Mouse (Mus musculus) embryonic facial prominence, embryonic 12.5 days (tissue): ENCODE measurements at regions not wholly inside any gene's neighbourhood (a gene's known extent, or its start where the extent isn't known, plus 50 kb on each side); places are given as distances from the start of the nearest gene placed in this dataset.

ENCODE experiments used
- ATAC-seq: fragments of 200-750 bp; cut with Nextera tagmentation; 2 replicates; pipeline ENCODE4 v1.8.0; 2017; ENCODE audit not compliant: insufficient number of reproducible peaks, insufficient read depth, low FRiP score, low TSS enrichment
- H3K27ac ChIP-seq: fragments of 300-500 bp; sonication (generic); 2 replicates; pipeline ENCODE4 v1.5.1; 2016; ENCODE audit warnings: mild to moderate bottlenecking
- H3K27me3 ChIP-seq: fragments of 300-500 bp; sonication (generic); 2 replicates; pipeline ENCODE4 v1.6.1; 2016; ENCODE audit warnings: mild to moderate bottlenecking, moderate library complexity
- H3K36me3 ChIP-seq: fragments of 300-500 bp; sonication (generic); 2 replicates; pipeline ENCODE4 v1.6.1; 2016; ENCODE audit warnings: mild to moderate bottlenecking
- H3K4me1 ChIP-seq: fragments of 300-500 bp; sonication (generic); 2 replicates; pipeline ENCODE4 v1.6.1; 2016
- H3K4me2 ChIP-seq: fragments of 300-500 bp; sonication (generic); replicated peaks from 2 replicates; pipeline ENCODE4 v1.6.1; 2016; ENCODE audit warnings: mild to moderate bottlenecking, moderate library complexity
- H3K4me3 ChIP-seq: fragments of 300-500 bp; sonication (generic); 2 replicates; pipeline ENCODE4 v1.5.1; 2016; ENCODE audit warnings: mild to moderate bottlenecking
- H3K9ac ChIP-seq: fragments of 300-500 bp; sonication (generic); 2 replicates; pipeline ENCODE4 v1.6.1; 2016; ENCODE audit warnings: mild to moderate bottlenecking, moderate library complexity
- H3K9me3 ChIP-seq: fragments of 300-500 bp; sonication (generic); 2 replicates; pipeline ENCODE4 v1.6.1; 2016; ENCODE audit warnings: mild to moderate bottlenecking, moderate library complexity
- WGBS: fragments of 180-500 bp; shearing (Covaris S2); methylation state at CpG from one replicate; pipeline ENCODE4 v1.1.7; 2016; 5-methylcytosine and 5-hydroxymethylcytosine counted together

DNA sequence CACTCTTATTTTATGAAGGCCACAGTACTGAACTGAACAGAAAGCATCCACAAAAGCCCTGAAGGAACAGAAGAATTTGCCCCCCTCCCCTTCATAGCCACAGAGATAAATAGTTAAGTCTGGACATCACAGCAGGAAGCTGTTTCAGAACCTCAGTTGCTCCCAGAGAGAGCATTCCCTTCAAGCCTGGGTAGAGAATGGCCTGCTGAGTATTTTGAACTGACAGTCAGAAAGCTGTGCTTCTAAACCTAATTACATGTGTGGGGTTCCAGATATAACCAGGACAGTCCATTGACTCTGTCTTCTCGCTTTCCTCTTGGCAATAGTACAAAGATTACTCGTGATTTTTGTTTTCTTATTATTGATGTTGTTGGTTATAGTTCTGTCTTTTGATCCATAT, 376.4 kb upstream of the Dph6 start:
- H3K9ac ChIP-seq, result no peak overlapping the region
- no peaks in the 10 kb centered on the region for H3K9me3 ChIP-seq
- ATAC-seq, result no peak
- 0 out of 2 replicates have a peak, but pooled peaks cover 4% of the 10 kb centered on the region for H3K4me1 ChIP-seq
- H3K27ac ChIP-seq, result no peak overlapping the region
- H3K36me3 ChIP-seq, result no peaks in the 10 kb centered on the region
- H3K27me3 ChIP-seq, result no peaks in the 10 kb centered on the region
- H3K4me2 ChIP-seq, result no peak overlapping the region
- WGBS, result 57% methylated on average over 2 of the region's 2 CpGs
- no peak overlapping the region for H3K4me3 ChIP-seq

DNA sequence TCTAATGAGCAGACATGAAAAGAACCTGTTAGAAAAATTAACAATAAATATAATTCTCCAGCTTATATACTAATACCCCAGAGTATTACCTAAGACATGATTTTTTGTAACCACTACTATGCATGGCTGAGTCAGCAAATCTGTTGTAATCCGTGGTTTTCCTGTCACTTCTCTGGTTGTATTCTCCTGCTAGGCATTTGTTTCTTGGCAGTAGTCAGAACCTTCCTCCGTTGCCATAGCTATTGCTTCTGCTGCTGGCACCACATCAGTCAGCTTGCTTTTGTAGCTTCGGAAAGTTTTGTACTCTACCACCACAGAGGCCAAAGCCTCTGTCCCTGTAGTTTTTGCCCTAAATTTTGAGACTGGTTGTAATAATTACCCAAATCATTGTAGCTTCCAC, 381.4 kb upstream of the Dph6 start:
- ATAC-seq, result no peak
- WGBS, result 65% methylated on average over 3 of the region's 3 CpGs
- no peaks in the 10 kb centered on the region for H3K27me3 ChIP-seq

DNA sequence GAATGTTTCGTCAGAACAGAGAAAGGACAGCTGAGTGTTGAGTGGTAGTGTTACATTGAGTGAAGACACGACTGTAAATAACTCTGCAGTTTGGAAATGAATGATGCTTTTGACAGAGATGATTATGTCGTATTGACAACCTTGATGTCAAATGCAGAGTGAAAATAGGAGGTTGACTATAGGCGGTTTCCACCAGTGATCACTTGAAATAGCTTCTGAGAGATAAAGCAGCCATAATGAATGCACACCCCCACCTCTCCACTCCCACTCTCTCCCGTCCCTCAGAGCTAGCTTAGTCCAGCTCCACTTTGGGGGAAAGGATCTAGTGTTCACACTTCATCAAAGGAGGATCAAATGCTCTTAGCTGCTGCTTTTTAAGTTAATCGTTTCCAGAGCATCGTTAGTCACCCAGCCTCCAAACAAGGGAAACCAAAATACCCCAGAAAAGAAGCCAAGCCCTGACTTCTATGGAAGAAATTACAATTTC, 387.6 kb upstream of the Dph6 start:
- H3K4me2 ChIP-seq, result no peak overlapping the region
- no peak overlapping the region for H3K4me3 ChIP-seq
- H3K27me3 ChIP-seq, result no peaks in the 10 kb centered on the region
- 0 out of 2 replicates have a peak, but pooled peaks cover 7% of the 10 kb centered on the region for H3K4me1 ChIP-seq
- H3K9ac ChIP-seq, result no peak overlapping the region
- H3K27ac ChIP-seq, result no peak overlapping the region
- 53% methylated on average over 7 of the region's 7 CpGs for WGBS
- ATAC-seq, result no peak
- no peaks in the 10 kb centered on the region for H3K36me3 ChIP-seq
- no peaks in the 10 kb centered on the region for H3K9me3 ChIP-seq

More for the DNA sequence above, 381.4 kb upstream of the Dph6 start:
- Histone ChIP-seq H3K9me3 (no peaks in the 10 kb centered on the region), H3K4me2 (no peak overlapping the region), H3K36me3 (no peaks in the 10 kb centered on the region), H3K9ac (no peak overlapping the region), H3K4me3 (no peak overlapping the region), H3K27ac (no peak overlapping the region), H3K4me1 (no peaks in the 10 kb centered on the region)

DNA sequence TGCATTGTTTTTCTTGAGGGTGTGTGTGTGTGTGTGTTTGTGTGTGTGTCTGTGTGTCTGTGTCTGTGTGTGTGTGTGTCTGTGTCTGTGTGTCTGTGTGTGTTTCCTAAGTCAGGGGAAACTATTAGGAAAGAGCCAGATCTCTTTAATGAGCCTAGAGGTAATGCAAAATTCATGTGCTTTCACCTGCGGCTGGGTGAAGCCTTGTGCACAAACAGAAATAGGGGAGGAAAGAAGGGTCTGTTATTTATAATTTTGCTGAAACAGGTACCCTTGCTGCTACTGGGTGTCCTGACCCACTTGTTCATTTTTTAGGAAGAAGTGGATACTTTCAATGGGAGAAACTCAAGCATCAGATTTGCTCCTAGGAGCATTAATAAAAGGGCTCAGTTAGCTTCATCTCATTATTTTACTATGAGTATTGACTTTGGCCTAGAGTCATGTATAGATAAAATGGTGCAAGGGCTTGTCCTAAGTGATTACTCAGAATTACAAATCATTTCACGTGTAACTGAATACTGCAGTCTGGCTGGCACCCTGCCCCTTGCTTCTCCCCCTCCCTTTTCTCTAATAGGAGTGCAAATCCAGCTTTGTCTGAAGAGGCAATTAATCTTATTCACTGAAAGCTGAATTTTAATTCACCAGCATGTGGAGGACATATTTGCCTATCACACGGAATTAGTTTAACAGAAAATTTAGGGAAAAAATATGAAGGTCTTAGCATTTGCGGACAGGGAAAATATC, 401.7 kb upstream of the Dph6 start:
- no peak overlapping the region for H3K27ac ChIP-seq
- H3K4me1 ChIP-seq, result 0 out of 2 replicates have a peak, but pooled peaks cover 4% of the 10 kb centered on the region
- H3K9ac ChIP-seq, result no peak overlapping the region
- no peak overlapping the region for H3K4me3 ChIP-seq
- 53% methylated on average over 4 of the region's 4 CpGs for WGBS
- no peaks in the 10 kb centered on the region for H3K9me3 ChIP-seq
- H3K4me2 ChIP-seq, result no peak overlapping the region
- no peaks in the 10 kb centered on the region for H3K36me3 ChIP-seq
- ATAC-seq, result no peak
- H3K27me3 ChIP-seq, result no peaks in the 10 kb centered on the region

DNA sequence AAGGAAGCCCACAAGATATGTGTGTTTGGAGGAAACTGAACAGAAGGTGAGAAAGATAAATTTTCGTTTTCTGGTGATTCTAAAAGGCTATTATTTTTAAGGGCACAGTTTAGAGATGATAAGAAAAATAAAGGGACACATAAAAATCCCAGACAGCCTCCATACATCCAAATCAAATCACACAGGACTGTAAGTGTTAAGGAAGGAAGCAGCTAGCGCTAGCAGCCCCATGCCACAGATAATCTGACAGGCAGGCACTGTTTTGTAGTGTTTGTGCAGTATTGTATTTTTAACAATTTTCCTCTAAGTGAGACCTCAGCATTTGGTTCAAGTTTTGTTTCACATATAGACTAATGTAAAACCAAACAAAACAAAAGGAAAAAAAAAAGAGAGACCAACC, 402.4 kb upstream of the Dph6 start:
- no peak overlapping the region for H3K4me2 ChIP-seq
- no peaks in the 10 kb centered on the region for H3K27me3 ChIP-seq
- H3K27ac ChIP-seq, result no peak overlapping the region
- 69% methylated on average over 2 of the region's 2 CpGs for whole genome bisulfite sequencing
- H3K36me3 ChIP-seq, result no peaks in the 10 kb centered on the region
- no peak for ATAC-seq
- H3K4me3 ChIP-seq, result no peak overlapping the region
- H3K9ac ChIP-seq, result no peak overlapping the region
- H3K4me1 ChIP-seq, result 0 out of 2 replicates have a peak, but pooled peaks cover 4% of the 10 kb centered on the region
- no peaks in the 10 kb centered on the region for H3K9me3 ChIP-seq

DNA sequence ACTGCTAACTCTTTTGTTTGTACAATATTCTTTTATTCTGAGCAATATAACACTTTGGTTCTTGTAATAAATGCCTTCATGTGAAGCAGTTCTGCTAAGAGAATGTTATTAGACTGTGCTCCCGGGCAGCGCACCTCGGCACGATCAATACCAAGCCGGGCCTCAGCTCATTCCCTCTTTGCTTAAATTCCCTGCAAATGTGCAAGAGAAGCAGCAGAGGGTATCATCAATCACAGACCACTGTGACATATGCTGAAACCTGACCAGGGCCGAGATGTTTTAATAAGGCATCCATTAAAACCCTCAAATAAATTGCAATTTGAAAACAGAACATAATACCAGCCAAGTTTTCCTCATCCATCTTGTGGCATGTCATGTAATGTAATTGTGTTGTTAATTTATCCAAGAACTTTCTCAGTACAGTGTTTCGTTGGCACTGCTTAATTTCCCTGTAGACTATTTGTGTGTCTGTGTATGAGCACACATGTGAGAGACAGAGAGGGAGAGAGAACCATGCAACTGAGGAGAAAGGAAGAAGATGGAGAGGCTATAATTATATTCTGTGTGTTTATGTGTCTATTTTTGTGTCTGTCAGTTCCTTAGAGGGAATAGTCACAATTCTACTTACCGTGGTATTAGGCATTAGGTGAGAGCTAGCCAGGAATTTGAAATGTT, 412.9 kb upstream of the Dph6 start:
- Histone ChIP-seq H3K4me3 (no peak overlapping the region), H3K9ac (no peak overlapping the region), H3K4me2 (no peak overlapping the region), H3K27me3 (no peaks in the 10 kb centered on the region), H3K27ac (no peak overlapping the region), H3K36me3 (no peaks in the 10 kb centered on the region), H3K4me1 (no peaks in the 10 kb centered on the region), H3K9me3 (no peaks in the 10 kb centered on the region)
- 58% methylated on average over 8 of the region's 8 CpGs for WGBS
- ATAC-seq, result no peak

DNA sequence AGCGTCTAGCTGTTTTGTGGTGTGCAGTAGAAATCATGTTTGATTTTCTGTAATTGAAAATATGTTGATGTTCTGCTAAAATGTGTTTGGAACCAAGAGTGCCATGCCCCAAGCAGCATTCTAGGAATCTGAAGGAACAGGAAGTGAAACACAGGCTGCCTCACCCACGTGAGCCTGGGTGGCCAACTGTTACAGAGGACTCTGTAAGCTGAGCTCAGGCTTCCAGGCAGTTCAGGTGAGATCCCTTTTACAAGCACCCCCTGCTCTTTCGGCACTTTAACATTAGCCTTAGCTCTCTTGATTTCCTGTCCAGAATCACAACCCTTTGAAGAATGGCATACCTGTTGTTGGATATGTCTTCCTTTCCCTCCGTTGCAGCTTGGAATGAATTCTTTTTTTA, 414.9 kb upstream of the Dph6 start:
- no peak overlapping the region for H3K9ac ChIP-seq
- no peaks in the 10 kb centered on the region for H3K36me3 ChIP-seq
- no peak overlapping the region for H3K4me2 ChIP-seq
- H3K27me3 ChIP-seq, result no peaks in the 10 kb centered on the region
- WGBS, result 57% methylated on average over 4 of the region's 4 CpGs
- no peak overlapping the region for H3K4me3 ChIP-seq
- no peak for ATAC-seq
- no peak overlapping the region for H3K27ac ChIP-seq
- H3K4me1 ChIP-seq, result no peaks in the 10 kb centered on the region
- H3K9me3 ChIP-seq, result no peaks in the 10 kb centered on the region

DNA sequence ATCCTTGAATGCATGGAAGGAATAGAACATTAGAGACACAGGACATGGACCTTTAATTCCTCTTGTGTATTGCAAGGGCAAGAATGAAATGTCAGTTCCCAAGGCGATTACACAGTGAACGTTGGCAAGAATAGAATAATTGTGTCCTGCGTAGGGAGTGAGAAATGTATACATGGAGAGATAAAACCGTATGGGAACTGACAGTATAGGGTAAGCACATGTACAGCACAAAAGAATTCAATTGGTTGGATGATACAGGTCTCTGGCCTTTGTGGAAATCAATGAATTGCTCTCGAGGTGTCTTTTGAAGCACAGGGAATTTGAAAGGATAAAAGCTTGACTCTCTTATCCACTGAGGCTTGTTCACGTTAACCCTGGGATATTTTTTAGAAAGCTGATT, 415.4 kb upstream of the Dph6 start:
- Histone ChIP-seq H3K27ac (no peak overlapping the region), H3K9ac (no peak overlapping the region), H3K27me3 (no peaks in the 10 kb centered on the region), H3K36me3 (no peaks in the 10 kb centered on the region), H3K9me3 (no peaks in the 10 kb centered on the region), H3K4me3 (no peak overlapping the region), H3K4me1 (no peaks in the 10 kb centered on the region), H3K4me2 (no peak overlapping the region)
- WGBS, result 64% methylated on average over 6 of the region's 6 CpGs
- no peak for ATAC-seq

DNA sequence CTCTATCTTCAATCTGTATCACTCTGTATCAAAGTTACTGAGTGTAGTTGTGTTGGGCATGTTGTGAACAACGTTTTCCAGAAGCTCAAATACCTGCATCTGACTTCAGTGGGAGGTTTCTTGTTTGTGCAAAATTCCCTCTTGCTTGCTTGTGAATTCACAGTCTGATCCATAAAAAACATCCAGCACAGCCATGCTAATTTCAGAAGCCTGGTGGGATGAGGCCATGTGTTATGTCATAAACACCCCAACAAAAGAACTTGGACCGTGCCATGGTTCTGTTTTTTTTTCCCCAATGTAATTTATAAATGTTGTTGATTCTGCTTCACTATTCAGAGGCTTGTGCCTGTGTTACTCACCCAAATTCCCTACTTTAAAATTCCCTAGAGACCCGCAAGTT, 415.9 kb upstream of the Dph6 start:
- Histone ChIP-seq H3K27ac (no peak overlapping the region), H3K4me1 (no peaks in the 10 kb centered on the region), H3K27me3 (no peaks in the 10 kb centered on the region), H3K4me3 (no peak overlapping the region), H3K9me3 (no peaks in the 10 kb centered on the region), H3K4me2 (no peak overlapping the region), H3K36me3 (no peaks in the 10 kb centered on the region), H3K9ac (no peak overlapping the region)
- WGBS, result 84% methylated on average over 3 of the region's 3 CpGs
- ATAC-seq, result no peak

DNA sequence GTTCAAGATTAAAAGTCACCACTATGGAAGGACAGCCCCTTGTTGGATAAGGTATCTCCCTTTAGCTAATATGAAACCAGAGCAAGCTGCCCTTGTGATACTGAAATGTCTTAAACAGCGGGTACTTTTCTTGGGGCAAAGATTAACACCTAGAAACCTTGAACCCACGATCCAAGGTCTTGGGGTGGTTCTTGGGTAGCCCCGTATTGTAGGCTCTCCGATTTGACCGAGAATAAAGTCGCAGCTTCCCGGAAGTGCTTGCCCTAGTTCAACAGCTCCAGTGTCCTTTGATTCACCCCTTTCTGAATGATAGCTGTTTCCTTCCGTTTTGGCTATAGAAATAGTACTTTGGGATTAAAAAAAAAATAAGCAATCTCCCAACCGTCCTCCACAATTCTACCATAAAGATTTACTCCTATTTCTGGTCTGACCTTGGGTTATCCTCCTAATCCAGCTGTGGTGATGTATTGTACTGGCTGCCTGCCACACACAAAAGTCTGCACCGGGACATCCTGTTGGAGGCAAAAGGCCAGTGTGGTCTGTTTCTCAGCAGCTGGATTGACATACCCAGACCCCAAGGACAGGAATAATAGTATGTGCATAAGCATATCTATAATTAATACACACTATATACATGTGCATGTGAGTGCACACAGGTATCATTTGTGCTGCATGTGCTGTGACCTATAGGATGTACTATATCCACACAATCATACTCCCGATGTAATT, 427.0 kb upstream of the Dph6 start:
- no peak for ATAC-seq
- no peaks in the 10 kb centered on the region for H3K27me3 ChIP-seq
- no peak overlapping the region for H3K9ac ChIP-seq
- no peaks in the 10 kb centered on the region for H3K9me3 ChIP-seq
- no peaks in the 10 kb centered on the region for H3K36me3 ChIP-seq
- WGBS, result 77% methylated on average over 11 of the region's 11 CpGs
- H3K4me1 ChIP-seq, result no peaks in the 10 kb centered on the region
- H3K4me2 ChIP-seq, result no peak overlapping the region
- H3K27ac ChIP-seq, result no peak overlapping the region
- no peak overlapping the region for H3K4me3 ChIP-seq

DNA sequence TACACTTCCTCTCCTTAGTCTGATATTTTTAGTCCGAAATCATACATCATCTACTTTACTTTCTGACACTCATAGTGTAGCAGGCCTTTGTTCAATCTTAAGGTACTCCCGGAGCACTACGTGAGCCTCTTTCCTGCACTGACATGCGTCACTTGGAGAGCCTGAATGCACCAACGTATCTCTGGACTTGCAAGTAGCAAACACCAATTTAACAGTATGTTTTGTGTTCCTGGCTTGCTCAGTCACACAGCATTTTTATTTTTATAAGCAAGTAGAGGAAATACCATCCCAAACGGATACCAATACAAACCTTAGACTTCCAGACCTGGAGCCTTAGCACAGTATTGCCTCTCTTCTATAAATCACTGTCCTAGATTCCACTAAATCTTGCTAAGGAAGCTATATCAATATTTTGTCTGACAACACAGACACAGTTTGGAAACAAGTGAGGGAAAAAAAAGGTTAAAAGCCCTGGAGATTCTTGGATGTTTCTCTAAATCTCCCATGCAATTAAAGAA, 427.6 kb upstream of the Dph6 start:
- Histone ChIP-seq H3K36me3 (no peaks in the 10 kb centered on the region), H3K4me2 (no peak overlapping the region), H3K9me3 (no peaks in the 10 kb centered on the region), H3K4me1 (no peaks in the 10 kb centered on the region), H3K27me3 (no peaks in the 10 kb centered on the region), H3K4me3 (no peak overlapping the region), H3K27ac (no peak overlapping the region), H3K9ac (no peak overlapping the region)
- WGBS, result 78% methylated on average over 6 of the region's 6 CpGs
- ATAC-seq, result no peak
